Mouse (Mus musculus) ES-E14 (cell line): ENCODE results near the gene Fam171a1.

Source experiments
- MAFK ChIP-seq: IDR thresholded peaks from 2 replicates; pipeline ENCODE4 v1.6.1; 2014; ENCODE audit warnings: mild to moderate bottlenecking, low read depth, low read length, inconsistent platforms; ENCODE audit not compliant: insufficient read depth
- ZC3H11A ChIP-seq: IDR thresholded peaks from 2 replicates; pipeline ENCODE4 v1.6.1; 2012; ENCODE audit warnings: low read depth, mild to moderate bottlenecking, inconsistent platforms, low read length, borderline replicate concordance
- ZNF384 ChIP-seq: IDR thresholded peaks from 2 replicates; pipeline ENCODE4 v1.6.1; 2012; ENCODE audit warnings: low read depth, low read length, inconsistent platforms

GRCm38 (mm10) chr2:3139065-3139464 lies 25.0 kb downstream of the Fam171a1 start:
- TF ChIP-seq ZNF384, result no peak
- no peak for TF ChIP-seq ZC3H11A
- TF ChIP-seq MAFK, result no peak
